Mouse (Mus musculus) neural tube, embryonic 14.5 days (tissue): Measurements from ENCODE around the gene Bbs2. TPM values are rescaled to one million over a fixed set of nuclear protein-coding genes. Genes with fewer than 3 reads are reported as not detected.
"Not testable (repeated sequence)": the region's sequence is repeated elsewhere in the genome, so short reads cannot be mapped to it uniquely, and the experiment has no call there.

Experiments used
- ATAC-seq: fragments of 200-750 bp; cut with Nextera tagmentation; 2 replicates; pipeline ENCODE4 v1.8.0; 2017; ENCODE audit warnings: low read depth, mild to moderate bottlenecking, moderate TSS enrichment, moderate library complexity
- H3K27ac ChIP-seq: fragments of 300-500 bp; sonication (generic); 2 replicates; pipeline ENCODE4 v1.5.1; 2014; ENCODE audit warnings: low read depth, mild to moderate bottlenecking, control low read depth, low read length, moderate library complexity, mixed read lengths
- H3K27me3 ChIP-seq: fragments of 300-500 bp; sonication (generic); 2 replicates; pipeline ENCODE4 v1.6.1; 2014; ENCODE audit warnings: low read length; ENCODE audit not compliant: control insufficient read depth, insufficient read depth
- H3K36me3 ChIP-seq: fragments of 300-500 bp; sonication (generic); 2 replicates; pipeline ENCODE4 v1.6.1; 2014; ENCODE audit warnings: low read length, mixed read lengths; ENCODE audit not compliant: control insufficient read depth, insufficient read depth
- H3K4me1 ChIP-seq: fragments of 300-500 bp; sonication (generic); 2 replicates; pipeline ENCODE4 v1.6.1; 2014; ENCODE audit warnings: low read length; ENCODE audit not compliant: control insufficient read depth, insufficient read depth
- H3K4me2 ChIP-seq: fragments of 300-500 bp; sonication (generic); 2 replicates; pipeline ENCODE4 v1.6.1; 2014; ENCODE audit warnings: mild to moderate bottlenecking, low read depth, low read length, control low read depth
- H3K4me3 ChIP-seq: fragments of 300-500 bp; sonication (generic); 2 replicates; pipeline ENCODE4 v1.5.1; 2014; ENCODE audit warnings: low read depth, low read length, control low read depth, mixed read lengths
- H3K9ac ChIP-seq: fragments of 300-500 bp; sonication (generic); replicated peaks from 2 replicates; pipeline ENCODE4 v1.6.1; 2014; ENCODE audit warnings: low read depth, mild to moderate bottlenecking, control low read depth, low read length, mixed read lengths
- H3K9me3 ChIP-seq: fragments of 300-500 bp; sonication (generic); 2 replicates; pipeline ENCODE4 v1.6.1; 2016; ENCODE audit warnings: low read length; ENCODE audit not compliant: control insufficient read depth
- WGBS: fragments of 180-500 bp; shearing (Covaris S2); extraction: QIAGEN DNeasy Blood & Tissue Kit; methylation state at CpG from one replicate; pipeline ENCODE4 v1.1.7; 2014; 5-methylcytosine and 5-hydroxymethylcytosine counted together
- polyA plus RNA-seq: library from polyadenylated mRNA; unstranded; fragments of >200 nt; fragmentation: Nextera tagmentation; extraction: Ambion mirVana; gene quantifications from 2 replicates; pipeline ENCODE4 v1.2.1, GENCODE M21; 2014

Gene Bbs2
- 22.8 and 24.6 TPM in 2 replicates for polyA plus RNA-seq

GRCm38 (mm10) chr8:94098081-94098974 lies at the start of gene Bbs2:
Bbs2 (minus strand) TSS chr8:94098928.
- H3K4me3 ChIP-seq = peak within 1 kb of the TSS; percentile 44
- WGBS = under 1% methylated on average over 61 of the region's 61 CpGs

GRCm38 (mm10) chr8:94148236-94148635 lies 49.5 kb upstream of the Bbs2 start:
- Histone ChIP-seq H3K4me3 (no peak overlapping the region), H3K9ac (no peak overlapping the region)
- WGBS = 47% methylated on average over 5 of the region's 5 CpGs

More at GRCm38 (mm10) chr8:94098081-94098974, at the start of gene Bbs2:
- Histone ChIP-seq H3K9me3 (no peaks in the 10 kb centered on the region), H3K27me3 (no peaks in the 10 kb centered on the region), H3K4me1 (peaks cover 7% of the 10 kb centered on the region; the same call in 1 of the 2 replicates), H3K27ac (peak within 1 kb of the TSS; percentile 93), H3K36me3 (no peaks in the 10 kb centered on the region), H3K9ac (peak within 1 kb of the TSS; percentile 51), H3K4me2 (peak within 1 kb of the TSS; percentile 55)
- peak; percentile 99 for ATAC-seq

GRCm38 (mm10) chr8:94140266-94140795 lies 41.6 kb upstream of the Bbs2 start:
- no peaks in the 10 kb centered on the region for H3K27me3 ChIP-seq
- 89% methylated on average over 4 of the region's 4 CpGs for WGBS
- no peak overlapping the region for H3K4me2 ChIP-seq
- no peak for ATAC-seq
- no peak overlapping the region for H3K27ac ChIP-seq
- no peaks in the 10 kb centered on the region for H3K9me3 ChIP-seq
- H3K4me1 ChIP-seq = no peaks in the 10 kb centered on the region
- no peaks in the 10 kb centered on the region for H3K36me3 ChIP-seq
- H3K4me3 ChIP-seq = no peak overlapping the region
- H3K9ac ChIP-seq = no peak overlapping the region

More at GRCm38 (mm10) chr8:94148236-94148635, 49.5 kb upstream of the Bbs2 start:
- H3K27me3 ChIP-seq = no peaks in the 10 kb centered on the region
- H3K36me3 ChIP-seq = no peaks in the 10 kb centered on the region
- H3K4me2 ChIP-seq = no peak overlapping the region
- no peak for ATAC-seq
- peaks cover 5% of the 10 kb centered on the region; the same call in 1 of the 2 replicates for H3K4me1 ChIP-seq
- H3K27ac ChIP-seq = no peak overlapping the region
- no peaks in the 10 kb centered on the region for H3K9me3 ChIP-seq

GRCm38 (mm10) chr8:94136933-94137332 lies 38.2 kb upstream of the Bbs2 start, which contains the start of gene Mt4:
Mt4 (plus strand) TSS chr8:94137197.
- 65% methylated on average over 6 of the region's 6 CpGs for WGBS
- H3K4me3 ChIP-seq = no peak within 1 kb of the TSS
- no peaks in the 10 kb centered on the region for H3K4me1 ChIP-seq
- no peak within 1 kb of the TSS for H3K9ac ChIP-seq
- H3K27me3 ChIP-seq = no peaks in the 10 kb centered on the region
- no peaks in the 10 kb centered on the region for H3K9me3 ChIP-seq
- no peak within 1 kb of the TSS for H3K27ac ChIP-seq
- ATAC-seq = no peak
- H3K36me3 ChIP-seq = no peaks in the 10 kb centered on the region
- H3K4me2 ChIP-seq = no peak within 1 kb of the TSS

GRCm38 (mm10) chr8:94136192-94136591 lies 37.5 kb upstream of the Bbs2 start:
- H3K27ac ChIP-seq = no peak overlapping the region
- ATAC-seq = no peak
- H3K4me2 ChIP-seq = no peak overlapping the region
- no peak overlapping the region for H3K9ac ChIP-seq
- H3K9me3 ChIP-seq = no peaks in the 10 kb centered on the region
- WGBS = 77% methylated on average over 7 of the region's 7 CpGs
- H3K4me1 ChIP-seq = no peaks in the 10 kb centered on the region
- H3K27me3 ChIP-seq = no peaks in the 10 kb centered on the region
- no peak overlapping the region for H3K4me3 ChIP-seq
- H3K36me3 ChIP-seq = no peaks in the 10 kb centered on the region

GRCm38 (mm10) chr8:94135556-94135955 lies 36.8 kb upstream of the Bbs2 start:
- H3K9me3 ChIP-seq = no peaks in the 10 kb centered on the region
- 89% methylated on average over 6 of the region's 6 CpGs for WGBS

GRCm38 (mm10) chr8:94134601-94135000 lies 35.9 kb upstream of the Bbs2 start:
- H3K27me3 ChIP-seq, H3K9ac ChIP-seq, H3K36me3 ChIP-seq, H3K27ac ChIP-seq, H3K9me3 ChIP-seq, H3K4me3 ChIP-seq, H3K4me1 ChIP-seq, H3K4me2 ChIP-seq, ATAC-seq: not testable (repeated sequence)
- WGBS = 82% methylated on average over 3 of the region's 3 CpGs

More at GRCm38 (mm10) chr8:94135556-94135955, 36.8 kb upstream of the Bbs2 start:
- Histone ChIP-seq H3K9ac (no peak overlapping the region), H3K27me3 (no peaks in the 10 kb centered on the region), H3K36me3 (no peaks in the 10 kb centered on the region), H3K4me2 (no peak overlapping the region), H3K27ac (no peak overlapping the region), H3K4me1 (no peaks in the 10 kb centered on the region), H3K4me3 (no peak overlapping the region)
- ATAC-seq = no peak

GRCm38 (mm10) chr8:94132096-94132495 lies 33.4 kb upstream of the Bbs2 start:
- ATAC-seq = no peak
- 63% methylated on average over 5 of the region's 5 CpGs for WGBS
- Histone ChIP-seq H3K9me3 (no peaks in the 10 kb centered on the region), H3K4me2 (no peak overlapping the region), H3K27ac (no peak overlapping the region), H3K27me3 (no peaks in the 10 kb centered on the region), H3K4me3 (no peak overlapping the region), H3K9ac (no peak overlapping the region), H3K4me1 (no peaks in the 10 kb centered on the region), H3K36me3 (no peaks in the 10 kb centered on the region)

GRCm38 (mm10) chr8:94130126-94130525 lies 31.4 kb upstream of the Bbs2 start:
- Histone ChIP-seq H3K4me3 (no peak overlapping the region), H3K27me3 (no peaks in the 10 kb centered on the region), H3K9ac (no peak overlapping the region), H3K4me1 (no peaks in the 10 kb centered on the region), H3K9me3 (no peaks in the 10 kb centered on the region), H3K27ac (no peak overlapping the region), H3K36me3 (no peaks in the 10 kb centered on the region), H3K4me2 (no peak overlapping the region)
- 92% methylated on average over 4 of the region's 4 CpGs for WGBS
- ATAC-seq = no peak
